Mouse (Mus musculus) spleen, adult 12 weeks (tissue): ENCODE measurements around the gene Hist1h2ab.

Experiments used
- DNase-seq: peaks from one replicate; pipeline ENCODE4 v3.0.0; 2022; ENCODE audit warnings: low spot score

Gene Hist1h2ab

DNA sequence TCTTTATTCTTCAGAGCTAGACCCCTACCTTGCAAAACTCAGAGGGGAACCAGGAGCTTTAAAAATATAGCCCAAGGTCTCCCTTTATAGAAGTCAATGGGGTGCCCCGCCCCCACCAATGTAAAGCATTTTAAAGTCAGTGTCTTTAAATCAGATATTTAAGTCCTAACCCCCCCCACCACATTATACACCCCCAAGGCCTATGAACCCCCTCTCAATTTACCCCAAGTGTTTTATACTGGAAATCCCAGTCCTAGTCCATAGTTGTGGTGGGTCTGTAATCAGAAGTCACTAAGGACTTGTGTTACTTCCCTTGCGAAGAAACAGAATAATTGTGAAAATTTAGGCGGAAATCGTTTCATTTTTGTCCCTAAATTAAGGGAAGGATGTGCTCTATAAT lies 12.9 kb upstream of the Hist1h2ab start:
- no peak for DNase-seq

- DNase-seq: peak; percentile 98
These were observed 12.3 kb upstream of the Hist1h2ab start, which contains the start of gene Hist1h1c for GRCm38 (mm10) chr13:23738677-23739068. Gene Hist1h1c (plus strand): TSS chr13:23738808.

DNA sequence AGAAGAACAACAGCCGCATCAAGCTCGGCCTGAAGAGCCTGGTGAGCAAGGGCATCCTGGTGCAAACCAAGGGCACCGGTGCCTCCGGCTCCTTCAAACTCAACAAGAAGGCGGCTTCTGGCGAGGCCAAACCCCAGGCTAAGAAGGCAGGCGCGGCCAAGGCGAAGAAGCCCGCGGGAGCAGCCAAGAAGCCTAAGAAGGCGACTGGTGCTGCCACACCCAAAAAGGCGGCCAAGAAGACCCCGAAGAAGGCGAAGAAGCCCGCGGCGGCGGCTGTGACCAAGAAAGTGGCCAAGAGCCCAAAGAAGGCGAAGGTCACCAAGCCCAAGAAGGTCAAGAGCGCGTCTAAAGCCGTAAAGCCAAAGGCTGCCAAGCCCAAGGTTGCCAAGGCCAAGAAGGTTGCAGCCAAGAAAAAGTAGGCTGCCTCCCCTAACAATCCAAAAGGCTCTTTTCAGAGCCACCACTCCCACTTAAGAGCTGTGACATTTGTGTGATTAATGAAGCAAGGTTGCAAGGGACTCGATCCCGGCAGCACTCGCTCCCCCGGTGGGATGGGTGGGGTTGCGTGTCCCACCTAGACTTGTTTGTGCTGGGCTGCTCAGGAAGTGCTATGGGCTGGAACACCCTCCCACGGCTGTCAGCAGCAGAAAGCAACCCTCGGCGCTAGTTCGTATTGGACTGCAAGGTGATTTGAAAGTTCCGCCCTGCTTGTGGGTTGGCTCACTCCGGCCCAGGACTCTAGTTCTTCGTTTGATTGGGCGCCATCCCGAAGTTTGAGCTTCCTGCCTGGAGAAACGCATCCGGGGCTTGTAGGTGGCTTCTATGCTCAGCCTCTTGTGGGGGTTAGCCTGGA lies 11.6 kb upstream of the Hist1h2ab start:
- peak; percentile 91 for DNase-seq

- DNase-seq: no peak
These were observed 11.0 kb upstream of the Hist1h2ab start for GRCm38 (mm10) chr13:23739922-23740252.

DNA sequence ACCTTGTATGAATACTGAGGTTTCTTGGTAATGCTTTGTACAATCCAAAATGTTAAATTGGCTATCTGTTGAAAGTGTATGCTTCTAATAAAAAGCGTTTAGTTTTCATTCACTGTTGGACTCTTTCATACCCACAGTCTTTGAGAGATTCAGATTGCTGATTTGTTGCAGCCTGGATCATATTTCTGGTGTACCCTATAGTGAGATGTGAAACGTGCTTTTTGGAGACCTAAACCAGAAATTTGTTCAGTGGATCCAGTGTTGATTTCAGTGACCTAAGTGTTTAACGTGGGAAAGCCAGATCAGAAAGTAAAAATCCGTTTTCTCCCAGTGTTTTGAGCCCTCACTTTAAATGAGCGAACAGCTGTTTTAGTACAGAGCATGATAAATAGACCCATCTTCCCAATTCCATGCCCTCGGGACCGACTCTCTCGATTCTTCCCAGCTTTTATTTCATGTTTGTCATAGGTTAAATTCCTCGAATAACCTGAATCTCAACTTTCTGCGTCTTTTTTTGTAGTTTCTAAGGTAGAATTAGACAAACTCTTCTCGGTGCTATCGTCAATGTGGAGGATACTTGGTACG lies 10.6 kb upstream of the Hist1h2ab start:
- DNase-seq: no peak

- no peak for DNase-seq
These were observed 10.0 kb upstream of the Hist1h2ab start for GRCm38 (mm10) chr13:23740910-23741309.

DNA sequence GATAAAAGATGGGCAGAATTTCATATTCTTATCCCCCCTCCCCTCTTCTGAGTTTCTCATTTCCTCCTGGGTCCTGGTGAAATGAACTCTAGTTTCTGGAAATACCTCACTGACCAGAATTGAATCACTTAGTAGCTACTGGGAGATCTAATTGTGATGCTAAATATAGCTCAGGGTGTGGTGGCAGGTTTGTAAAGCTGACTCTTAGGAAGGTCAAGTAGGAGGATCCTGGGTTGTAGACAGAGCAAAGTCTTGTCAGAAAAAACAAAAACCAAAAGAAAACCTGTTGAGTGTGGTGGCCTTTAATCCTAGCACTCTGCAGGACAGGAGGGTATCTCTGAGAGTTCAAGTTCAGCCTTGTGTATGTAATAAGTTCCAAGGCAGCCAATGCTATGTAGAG lies 8.9 kb upstream of the Hist1h2ab start:
- no peak for DNase-seq

DNA sequence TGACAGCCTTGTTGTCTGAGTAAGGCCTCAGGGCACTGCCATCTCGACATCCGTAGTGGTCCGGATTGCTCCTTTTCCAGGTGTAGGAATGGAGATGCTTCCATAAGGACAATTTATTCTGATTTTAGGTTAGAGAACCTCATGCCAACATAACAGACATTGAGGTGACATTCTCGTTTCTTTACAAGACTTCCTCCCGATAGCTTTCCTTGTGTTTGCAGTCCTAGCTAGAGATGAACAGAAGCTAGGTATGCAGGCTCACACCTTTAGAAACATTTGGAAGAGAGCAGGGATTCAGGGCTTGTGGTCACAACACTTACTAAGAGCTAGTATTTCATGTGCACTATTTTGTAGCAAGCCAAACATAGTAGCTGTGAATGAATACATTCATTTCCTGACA lies 7.7 kb upstream of the Hist1h2ab start:
- DNase-seq: no peak

GRCm38 (mm10) chr13:23743963-23744362 lies 7.0 kb upstream of the Hist1h2ab start:
- no peak for DNase-seq

- peak; percentile 72 for DNase-seq
These were observed 6.2 kb upstream of the Hist1h2ab start for GRCm38 (mm10) chr13:23744421-23745380.

DNA sequence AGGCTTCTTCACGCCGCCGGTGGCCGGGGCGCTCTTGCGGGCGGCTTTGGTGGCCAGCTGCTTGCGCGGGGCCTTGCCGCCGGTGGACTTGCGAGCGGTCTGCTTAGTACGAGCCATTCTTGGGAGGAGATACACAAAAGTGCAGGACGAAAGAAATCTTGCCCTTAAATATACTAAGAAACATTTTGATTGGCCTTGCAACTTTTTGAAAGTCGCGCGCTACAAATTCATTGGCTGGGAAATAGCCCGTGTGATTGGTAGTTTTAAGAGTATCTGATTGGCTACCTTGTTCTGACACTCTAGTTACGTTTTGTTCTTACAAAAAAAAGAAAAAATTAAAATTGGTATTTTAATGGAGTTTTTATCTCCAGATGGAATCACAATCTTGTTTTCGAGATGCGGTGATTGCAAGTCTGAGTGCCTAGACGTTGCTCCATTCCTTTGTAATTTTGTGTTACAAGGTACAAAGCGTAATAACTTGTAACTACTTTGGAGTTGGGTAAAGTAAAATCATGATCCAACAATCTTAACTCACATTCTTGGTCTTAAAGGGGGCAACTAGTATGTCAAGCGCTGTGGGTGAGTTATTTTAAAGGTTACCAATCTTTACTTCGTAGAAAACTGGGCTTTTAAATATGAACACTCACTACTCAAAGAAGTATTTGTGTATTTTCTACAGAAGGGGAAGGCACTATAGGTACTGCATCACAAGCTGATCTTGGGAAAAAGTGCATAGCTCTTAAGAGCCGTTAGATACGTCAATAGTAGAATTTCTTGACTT lies 5.4 kb upstream of the Hist1h2ab start, which contains the start of gene Hist1h3c:
TSS of gene Hist1h3c (minus strand) at position 222 of the 781 bp plus-strand sequence.
- DNase-seq: peak; percentile 80

DNA sequence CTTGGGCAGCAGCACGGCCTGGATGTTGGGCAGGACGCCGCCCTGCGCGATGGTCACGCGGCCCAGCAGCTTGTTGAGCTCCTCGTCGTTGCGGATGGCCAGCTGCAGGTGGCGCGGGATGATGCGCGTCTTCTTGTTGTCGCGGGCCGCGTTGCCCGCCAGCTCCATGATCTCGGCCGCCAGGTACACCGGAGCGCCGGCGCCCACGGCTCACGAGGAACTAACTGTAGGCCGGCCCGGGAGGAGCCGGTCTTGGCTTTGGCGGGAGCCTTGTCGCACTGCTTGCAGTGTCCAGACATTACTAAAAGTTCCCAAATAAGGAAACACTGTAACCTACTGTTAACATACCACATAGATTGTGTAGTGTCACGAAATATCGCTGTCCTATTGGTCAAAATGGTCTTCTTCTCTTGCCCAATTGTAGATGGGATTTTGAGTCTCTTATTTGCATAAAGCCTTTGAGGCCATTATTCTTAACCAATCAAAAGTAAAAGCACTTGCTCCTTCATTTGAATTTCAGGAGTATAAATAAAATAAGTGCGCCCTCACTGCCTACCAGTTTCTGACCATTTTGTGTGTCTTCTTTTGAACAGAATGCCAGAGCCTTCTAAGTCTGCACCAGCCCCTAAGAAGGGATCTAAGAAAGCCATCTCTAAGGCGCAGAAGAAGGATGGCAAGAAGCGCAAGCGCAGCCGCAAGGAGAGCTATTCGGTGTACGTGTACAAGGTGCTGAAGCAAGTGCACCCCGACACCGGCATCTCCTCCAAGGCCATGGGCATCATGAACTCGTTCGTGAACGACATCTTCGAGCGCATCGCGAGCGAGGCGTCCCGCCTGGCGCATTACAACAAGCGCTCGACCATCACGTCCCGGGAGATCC lies 4.5 kb upstream of the Hist1h2ab start, which contains the start of gene Hist1h2bb:
TSS of gene Hist1h2bb (plus strand) at position 534 of the 880 bp plus-strand sequence.
- DNase-seq: peak; percentile 83

GRCm38 (mm10) chr13:23747081-23747891 lies 3.6 kb upstream of the Hist1h2ab start:
- no peak for DNase-seq

DNA sequence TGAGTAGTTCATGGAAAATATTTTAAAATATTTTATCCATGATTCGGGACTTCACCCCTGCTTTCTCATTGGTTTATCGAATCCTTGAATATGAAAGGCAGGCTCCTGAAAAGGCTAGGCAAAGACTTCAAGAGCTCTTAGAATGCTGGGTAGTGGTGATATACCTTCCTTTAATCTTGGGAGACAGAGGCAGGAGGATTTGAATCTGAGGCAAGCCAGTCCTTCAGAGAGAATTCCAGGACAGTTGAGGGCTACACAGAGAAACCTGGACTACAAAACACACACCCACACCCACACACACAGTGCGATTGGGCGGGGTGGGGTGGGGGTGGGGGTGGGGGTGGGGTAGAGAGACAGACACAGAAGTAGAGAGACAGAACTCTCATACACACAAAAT lies 3.0 kb upstream of the Hist1h2ab start:
- no peak for DNase-seq

GRCm38 (mm10) chr13:23749563-23750121 lies 1.3 kb upstream of the Hist1h2ab start:
- DNase-seq: no peak

GRCm38 (mm10) chr13:23751478-23751956 lies 591 bp downstream of the Hist1h2ab start:
- no peak for DNase-seq

GRCm38 (mm10) chr13:23752067-23752741 lies 1.3 kb downstream of the Hist1h2ab start, which contains the start of gene Hist1h3b:
Gene Hist1h3b (plus strand): TSS chr13:23752267.
- peak; percentile 80 for DNase-seq

- DNase-seq: no peak
These were observed 1.8 kb downstream of the Hist1h2ab start for GRCm38 (mm10) chr13:23752742-23753172.
